Mouse (Mus musculus) cerebellum, adult 2 months (tissue): Measurements from ENCODE around the gene Gtpbp8. TPM values are rescaled to one million over a fixed set of nuclear protein-coding genes. Genes with fewer than 3 reads are reported as not detected.
A peak's percentile ranks its signal among the peaks of the same experiment; 100 is the strongest.

Experiments
- DNase-seq, 2 experiments: peaks; one replicate each; pipeline ENCODE4 v3.0.0; 2021
- H3K27ac ChIP-seq: fragments of 200-500 bp; 2 replicates; pipeline ENCODE4 v1.5.1; 2012; ENCODE audit warnings: low read length, control low read depth, inconsistent platforms; ENCODE audit not compliant: insufficient read depth
- H3K27me3 ChIP-seq: fragments of 200-500 bp; 2 replicates; pipeline ENCODE4 v1.6.1; 2012; ENCODE audit warnings: inconsistent platforms, mild to moderate bottlenecking, low read length, moderate library complexity; ENCODE audit not compliant: control insufficient read depth, insufficient read depth
- H3K4me1 ChIP-seq: fragments of 200-500 bp; 2 replicates; pipeline ENCODE4 v1.6.1; 2011; ENCODE audit warnings: low read length; ENCODE audit not compliant: control insufficient read depth, insufficient read depth
- H3K4me3 ChIP-seq: fragments of 200-500 bp; replicated peaks from 2 replicates; pipeline ENCODE3; 2011; ENCODE audit warnings: mild to moderate bottlenecking, low read depth, low read length, control low read depth; ENCODE audit not compliant: insufficient read depth
- CTCF ChIP-seq: fragments of 200-500 bp; IDR thresholded peaks from 2 replicates; pipeline ENCODE4 v1.5.1; 2011; ENCODE audit warnings: low read depth, mild to moderate bottlenecking, control low read depth, low read length, moderate library complexity, borderline replicate concordance; ENCODE audit not compliant: insufficient read depth
- POLR2A ChIP-seq: fragments of 200-500 bp; IDR thresholded peaks from 2 replicates; pipeline ENCODE4 v1.6.1; 2011; ENCODE audit warnings: low read length, control low read depth, borderline replicate concordance; ENCODE audit not compliant: insufficient read depth
- WGBS: fragments of 180-500 bp; shearing (Covaris S2); methylation state at CpG from one replicate; pipeline ENCODE4 v1.1.7; 2018; 5-methylcytosine and 5-hydroxymethylcytosine counted together
- polyA plus RNA-seq: library from polyadenylated mRNA; depleted of rRNA; stranded (reverse); fragments of >200 nt; gene quantifications from 2 replicates; pipeline ENCODE4 v1.2.3, GENCODE M21; 2012

Gene Gtpbp8
- polyA plus RNA-seq, 1 experiment: 19.2 TPM

GRCm38 (mm10) chr16:44745471-44745865 lies 695 bp downstream of the Gtpbp8 start:
- Histone ChIP-seq H3K4me1 (no peaks in the 10 kb centered on the region; the same call in 1 of the 2 replicates), H3K27ac (peak overlapping the region; percentile 96), H3K27me3 (no peaks in the 10 kb centered on the region), H3K4me3 (peak overlapping the region; percentile 83)
- TF ChIP-seq POLR2A (no peak), CTCF (no peak)
- WGBS: 4% methylated on average over 14 of the region's 14 CpGs
- no peak for DNase-seq

- 90% methylated on average over 1 of the region's 1 CpGs for WGBS
- TF ChIP-seq POLR2A: no peak
- no peak for TF ChIP-seq CTCF
- H3K27ac ChIP-seq: no peak overlapping the region
- no peaks in the 10 kb centered on the region for H3K27me3 ChIP-seq
- H3K4me1 ChIP-seq: no peaks in the 10 kb centered on the region; the same call in 1 of the 2 replicates
- DNase-seq: no peak
- no peak overlapping the region for H3K4me3 ChIP-seq
These were observed 3.4 kb downstream of the Gtpbp8 start for GRCm38 (mm10) chr16:44742753-44743152.

- DNase-seq: no peak
- TF ChIP-seq POLR2A (no peak), CTCF (no peak)
- Histone ChIP-seq H3K4me3 (no peak overlapping the region), H3K27me3 (no peaks in the 10 kb centered on the region), H3K27ac (no peak overlapping the region), H3K4me1 (no peaks in the 10 kb centered on the region)
- WGBS: 83% methylated on average over 4 of the region's 4 CpGs
These were observed 10.0 kb downstream of the Gtpbp8 start for GRCm38 (mm10) chr16:44736118-44736517.

GRCm38 (mm10) chr16:44735676-44736075 lies 10.5 kb downstream of the Gtpbp8 start:
- Histone ChIP-seq H3K27me3 (no peaks in the 10 kb centered on the region; the same call in 1 of the 2 replicates), H3K27ac (no peak overlapping the region), H3K4me3 (no peak overlapping the region), H3K4me1 (no peaks in the 10 kb centered on the region)
- 88% methylated on average over 5 of the region's 5 CpGs for WGBS
- TF ChIP-seq CTCF (no peak), POLR2A (no peak)
- no peak for DNase-seq

- Histone ChIP-seq H3K27me3 (no peaks in the 10 kb centered on the region; the same call in 1 of the 2 replicates), H3K27ac (no peak overlapping the region), H3K4me1 (no peaks in the 10 kb centered on the region), H3K4me3 (no peak overlapping the region)
- WGBS: 86% methylated on average over 3 of the region's 3 CpGs
- TF ChIP-seq POLR2A: no peak
- no peak for DNase-seq
These were observed 12.1 kb downstream of the Gtpbp8 start for GRCm38 (mm10) chr16:44734059-44734458.

GRCm38 (mm10) chr16:44727525-44727924 lies 18.6 kb downstream of the Gtpbp8 start:
- TF ChIP-seq POLR2A (no peak), CTCF (no peak)
- 95% methylated on average over 3 of the region's 3 CpGs for WGBS
- no peak overlapping the region for H3K27ac ChIP-seq
- no peaks in the 10 kb centered on the region; the same call in 1 of the 2 replicates for H3K27me3 ChIP-seq
- H3K4me3 ChIP-seq: no peak overlapping the region
- DNase-seq: no peak
- peaks cover 2% of the 10 kb centered on the region; the same call in 1 of the 2 replicates for H3K4me1 ChIP-seq

GRCm38 (mm10) chr16:44725286-44726223 lies 20.6 kb downstream of the Gtpbp8 start:
- H3K27ac ChIP-seq: no peak overlapping the region
- DNase-seq: peak; percentile 70 to 88
- TF ChIP-seq CTCF: peak; percentile 84
- no peak for TF ChIP-seq POLR2A
- no peaks in the 10 kb centered on the region for H3K27me3 ChIP-seq
- H3K4me3 ChIP-seq: no peak overlapping the region
- H3K4me1 ChIP-seq: peaks cover 2% of the 10 kb centered on the region; the same call in 1 of the 2 replicates
- 35% methylated on average over 14 of the region's 14 CpGs for WGBS

- TF ChIP-seq CTCF (no peak), POLR2A (no peak)
- peaks cover 2% of the 10 kb centered on the region; the same call in 1 of the 2 replicates for H3K4me1 ChIP-seq
- peak overlapping the region; percentile 80 for H3K4me3 ChIP-seq
- H3K27me3 ChIP-seq: no peaks in the 10 kb centered on the region
- under 1% methylated on average over 14 of the region's 14 CpGs for WGBS
- H3K27ac ChIP-seq: peak overlapping the region; percentile 2; the same call in 1 of the 2 replicates
- no peak for DNase-seq
These were observed 21.3 kb downstream of the Gtpbp8 start for GRCm38 (mm10) chr16:44724847-44725246.
